Mouse (Mus musculus): ENCODE data around the gene Id3. TPM values are rescaled to one million over a fixed set of nuclear protein-coding genes. Genes with fewer than 3 reads are reported as not detected.
A peak's percentile ranks its signal among the peaks of the same experiment; 100 is the strongest.
"Not testable (repeated sequence)": the region's sequence is repeated elsewhere in the genome, so short reads cannot be mapped to it uniquely, and the experiment has no call there.

The Id3 gene
- total RNA-seq (2021): 100 to 1,000 TPM in 1 of 2 experiments, 10 to 100 TPM in 1; 80.3 to 101 TPM
- long read RNA-seq, transcript Id3-201 (3 exons, 1,278 nt): major isoform, 192 of 219 reads
- long read RNA-seq, transcript Id3-203 (2 exons, 738 nt): minor isoform, 5 of 219 reads
- long read RNA-seq, partial matches to known transcripts: 0 of 219 reads
- long read RNA-seq, other reads (novel, unspliced or antisense): 22 of 219 reads

DNA sequence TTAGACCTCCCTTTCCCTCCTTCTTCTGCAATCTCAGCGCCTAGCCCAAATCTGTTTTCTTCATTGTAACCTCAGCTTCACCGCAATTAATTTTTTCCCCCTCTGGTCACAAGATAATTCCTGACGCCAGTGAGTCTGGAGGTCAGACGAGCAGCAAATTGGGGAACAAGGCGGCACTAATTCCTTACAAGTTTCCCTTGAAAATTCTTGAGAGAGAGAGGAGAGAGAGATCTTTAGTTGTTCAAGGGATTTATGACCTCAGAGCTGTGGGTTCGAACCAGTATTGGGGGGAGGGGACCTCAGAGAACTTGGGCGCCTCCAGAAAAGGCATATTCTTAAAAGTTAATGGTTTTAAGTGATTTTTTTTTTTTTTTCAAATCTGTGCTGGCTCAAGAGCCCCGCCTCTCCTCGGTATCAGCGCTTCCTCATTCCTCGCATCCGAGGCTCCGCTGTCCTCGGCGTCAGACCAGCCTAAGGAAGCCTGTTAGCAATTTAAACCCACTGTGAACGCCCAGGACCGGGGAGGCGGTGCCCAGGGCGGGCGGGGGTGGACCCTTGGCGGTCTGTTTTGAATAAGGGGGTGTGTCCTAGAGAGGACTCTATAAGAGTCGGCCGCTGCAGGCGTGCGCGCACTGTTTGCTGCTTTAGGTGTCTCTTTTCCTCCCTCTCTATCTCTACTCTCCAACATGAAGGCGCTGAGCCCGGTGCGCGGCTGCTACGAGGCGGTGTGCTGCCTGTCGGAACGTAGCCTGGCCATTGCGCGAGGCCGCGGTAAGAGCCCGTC lies at the start of gene Id3:
TSS of gene Id3 (plus strand) at position 305 of the 784 bp plus-strand sequence.
- peak; percentile 77 to 85 for DNase-seq (ENCODE audit: low spot score in 2 of 2)

DNA sequence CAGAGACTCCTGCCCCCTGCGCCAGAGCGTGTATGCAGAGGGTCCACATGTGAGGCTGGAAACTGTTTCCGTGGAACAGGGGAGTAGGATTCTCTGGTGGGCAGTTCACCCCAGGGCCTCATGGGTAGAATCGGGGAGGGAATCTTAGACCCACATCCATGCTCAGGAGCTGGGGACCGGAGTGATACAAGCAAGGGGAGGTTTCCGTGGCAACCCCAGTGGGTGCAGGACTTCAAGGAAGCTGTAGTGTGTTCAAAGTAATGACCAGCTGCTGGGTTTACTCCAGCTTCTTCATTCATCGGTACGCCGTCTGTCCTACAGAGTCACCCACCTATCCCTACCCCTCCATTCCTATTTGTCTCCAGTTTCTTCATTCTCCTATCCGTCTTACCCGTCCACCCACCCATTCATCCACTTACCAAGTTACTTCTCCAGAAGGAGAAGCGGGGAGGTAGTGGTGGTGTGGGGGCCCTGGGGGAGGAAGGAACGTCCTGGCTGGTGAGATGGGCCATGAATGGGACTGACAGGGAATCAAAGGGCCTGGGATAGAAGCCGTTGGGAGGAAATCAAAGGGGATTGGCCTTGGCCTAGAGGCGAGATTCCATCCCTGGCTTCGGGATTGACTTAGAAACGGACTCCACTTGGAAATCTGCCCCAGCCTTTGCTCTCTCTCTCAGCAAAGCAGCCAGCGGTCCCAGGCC lies 48.6 kb upstream of the Id3 start:
- DNase-seq (ENCODE audit: low spot score in 2 of 2): peak; percentile 38 to 63

- DNase-seq (ENCODE audit: low spot score in 2 of 2): no peak
These were observed 47.7 kb upstream of the Id3 start for GRCm38 (mm10) chr4:136095490-136096105.

- DNase-seq (ENCODE audit: low spot score in 2 of 2): no peak
These were observed 46.7 kb upstream of the Id3 start for GRCm38 (mm10) chr4:136096446-136097113.

DNA sequence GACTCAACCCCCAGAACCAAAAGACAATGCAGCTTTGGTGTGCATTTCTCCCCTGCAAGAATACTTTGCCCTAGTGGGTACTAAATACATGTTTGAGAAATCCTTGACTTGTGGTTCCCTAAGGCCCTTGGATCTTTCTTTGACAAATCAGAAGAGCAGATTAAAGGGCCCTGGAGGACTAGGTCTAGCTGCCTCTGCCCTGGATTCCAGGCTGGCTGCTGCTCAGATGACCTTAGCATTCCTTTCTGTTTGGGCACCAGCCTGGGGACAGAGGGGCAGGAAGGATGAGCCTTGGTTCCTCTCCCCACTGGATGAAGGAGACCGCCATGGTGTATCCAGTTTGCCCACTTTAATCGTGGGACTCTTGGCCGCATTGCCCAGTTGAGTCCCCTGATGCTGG lies 44.9 kb upstream of the Id3 start:
- DNase-seq (ENCODE audit: low spot score in 2 of 2): no peak

GRCm38 (mm10) chr4:136100396-136101070 lies 42.8 kb upstream of the Id3 start:
- no peak for DNase-seq (ENCODE audit: low spot score in 2 of 2)

DNA sequence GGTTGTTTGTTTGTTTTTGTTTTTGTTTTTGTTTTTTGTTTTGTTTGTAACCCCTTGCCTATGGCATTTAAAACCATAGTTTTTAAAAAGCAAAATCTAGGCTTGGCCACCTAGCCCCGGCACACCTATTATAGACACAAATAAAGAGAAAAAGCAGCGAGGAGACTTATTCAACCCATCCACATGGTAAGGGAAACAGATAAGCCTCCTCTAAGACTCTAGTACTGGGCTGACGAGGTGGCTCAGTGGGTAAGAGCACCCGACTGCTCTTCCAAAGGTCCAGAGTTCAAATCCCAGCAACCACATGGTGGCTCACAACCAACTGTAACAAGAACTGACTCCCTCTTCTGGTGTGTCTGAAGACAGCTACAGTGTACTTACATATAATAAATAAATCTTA lies 41.5 kb upstream of the Id3 start:
- DNase-seq (ENCODE audit: low spot score in 2 of 2): not testable (repeated sequence)

- peak; percentile 31 to 54 for DNase-seq (ENCODE audit: low spot score in 2 of 2)
These were observed 38.5 kb upstream of the Id3 start for GRCm38 (mm10) chr4:136104590-136105337.

- no peak for DNase-seq (ENCODE audit: low spot score in 2 of 2)
These were observed 36.4 kb upstream of the Id3 start for GRCm38 (mm10) chr4:136106880-136107301.

- DNase-seq (ENCODE audit: low spot score in 2 of 2): no peak
These were observed 34.1 kb upstream of the Id3 start for GRCm38 (mm10) chr4:136109153-136109552.

GRCm38 (mm10) chr4:136109941-136110900 lies 33.1 kb upstream of the Id3 start:
- DNase-seq (ENCODE audit: low spot score in 2 of 2): no peak

GRCm38 (mm10) chr4:136112344-136112743 lies 31.0 kb upstream of the Id3 start:
- no peak for DNase-seq (ENCODE audit: low spot score in 2 of 2)

DNA sequence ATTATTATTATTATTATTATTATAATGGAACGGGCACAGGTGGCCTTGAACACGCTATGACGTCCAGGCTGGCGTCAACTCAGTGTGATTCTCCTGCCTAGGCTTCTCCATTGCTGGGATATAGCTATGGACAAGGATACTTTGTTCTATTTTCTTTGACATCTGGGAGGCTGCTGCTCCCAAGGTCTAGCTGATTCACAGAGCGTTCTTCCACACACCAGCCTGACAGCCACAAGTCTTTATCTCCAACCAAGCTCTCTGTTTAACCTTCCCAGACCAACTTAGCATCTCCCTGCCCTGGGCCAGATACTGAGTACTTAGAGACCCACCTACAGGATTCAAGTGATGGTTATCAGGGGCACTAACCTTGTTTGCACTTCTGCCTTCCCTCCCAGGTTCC lies 28.6 kb upstream of the Id3 start:
- DNase-seq (ENCODE audit: low spot score in 2 of 2): no peak

DNA sequence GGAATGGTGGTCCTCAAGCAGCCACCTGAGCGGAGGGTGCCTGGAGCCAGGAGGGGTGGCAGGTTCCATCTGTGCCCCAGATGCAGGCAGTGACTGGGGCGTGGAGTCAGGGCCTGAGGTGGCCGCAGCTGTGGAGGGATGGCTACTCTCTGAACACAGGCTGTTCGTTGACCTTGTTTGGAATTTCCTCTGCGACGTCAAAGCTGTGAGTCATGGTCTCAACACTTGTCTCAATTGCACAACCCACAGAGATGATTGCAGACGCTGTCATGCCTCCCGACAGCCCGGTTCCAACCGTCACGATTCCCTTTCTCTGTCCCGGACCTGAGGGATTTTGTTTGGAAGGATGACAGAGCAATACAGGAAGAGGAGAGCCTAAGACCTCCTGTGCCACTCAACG lies 26.3 kb upstream of the Id3 start:
- DNase-seq (ENCODE audit: low spot score in 2 of 2): no peak

DNA sequence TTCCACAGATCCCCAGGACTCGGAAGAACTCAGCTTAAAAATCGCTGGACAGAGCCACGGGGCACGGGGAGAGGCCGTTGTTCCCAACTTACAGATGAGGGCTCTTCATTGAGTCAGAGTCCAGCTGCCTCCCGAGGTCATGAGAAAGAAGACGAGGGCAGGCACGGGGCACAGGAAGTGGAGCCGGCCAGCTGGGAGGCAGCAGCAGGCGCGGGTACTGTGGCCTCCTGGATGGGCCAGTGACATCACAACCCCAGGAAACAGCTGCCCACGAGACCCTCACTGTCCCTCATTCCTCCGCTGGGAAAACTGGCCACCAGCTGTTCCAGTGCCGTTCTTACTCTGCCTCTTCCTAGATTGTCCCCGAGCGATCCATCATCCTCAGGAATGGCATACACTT lies 23.3 kb upstream of the Id3 start:
- no peak for DNase-seq (ENCODE audit: low spot score in 2 of 2)

DNA sequence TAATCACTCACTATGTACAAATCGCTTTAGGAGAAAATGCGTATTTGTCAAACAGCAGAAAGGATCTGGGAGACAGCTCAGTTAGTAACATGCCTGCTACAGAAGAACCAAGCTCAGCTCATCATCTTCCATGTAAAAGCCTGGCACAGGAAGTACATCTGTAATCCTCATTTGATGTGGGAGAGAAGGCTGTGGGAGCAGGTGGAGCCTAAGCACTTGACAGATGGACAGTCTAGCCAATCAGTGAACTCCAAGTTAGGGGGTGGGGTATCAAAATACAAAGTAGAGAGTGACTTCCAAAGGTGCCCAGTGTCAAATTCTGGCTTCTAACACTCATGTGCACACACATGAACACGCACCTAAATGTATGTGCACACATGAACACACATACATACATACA lies 22.1 kb upstream of the Id3 start:
- no peak for DNase-seq (ENCODE audit: low spot score in 2 of 2)

DNA sequence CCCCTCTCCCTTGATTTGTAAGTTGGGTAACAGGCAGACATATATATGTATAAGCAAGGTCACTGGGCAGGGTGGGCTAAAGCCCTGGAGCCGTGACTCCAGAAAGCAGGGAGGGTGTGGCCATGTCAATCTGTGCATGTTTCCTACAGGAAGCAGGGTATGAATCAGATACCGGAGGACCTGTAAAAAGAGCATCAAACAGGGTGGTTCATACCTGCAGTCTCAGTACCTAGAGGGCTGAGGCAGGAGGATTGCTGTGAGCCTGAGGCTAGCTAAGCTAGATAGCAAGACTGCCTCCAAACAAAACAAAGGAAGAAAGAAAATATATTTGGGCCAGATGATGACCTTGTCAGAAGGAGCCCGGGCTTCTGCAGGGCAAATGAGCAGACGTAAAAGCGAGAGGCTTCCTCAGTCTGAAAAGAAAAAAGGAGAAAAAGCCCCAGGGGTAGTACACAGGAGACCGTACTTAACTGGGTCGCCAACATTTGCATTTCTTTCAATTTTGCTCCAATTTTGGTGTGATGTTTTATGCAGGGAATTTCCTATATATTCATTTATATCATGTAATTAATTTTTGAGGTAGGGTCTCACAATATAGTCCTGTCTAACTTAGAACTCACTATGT lies 21.3 kb upstream of the Id3 start:
- no peak for DNase-seq (ENCODE audit: low spot score in 2 of 2)

DNA sequence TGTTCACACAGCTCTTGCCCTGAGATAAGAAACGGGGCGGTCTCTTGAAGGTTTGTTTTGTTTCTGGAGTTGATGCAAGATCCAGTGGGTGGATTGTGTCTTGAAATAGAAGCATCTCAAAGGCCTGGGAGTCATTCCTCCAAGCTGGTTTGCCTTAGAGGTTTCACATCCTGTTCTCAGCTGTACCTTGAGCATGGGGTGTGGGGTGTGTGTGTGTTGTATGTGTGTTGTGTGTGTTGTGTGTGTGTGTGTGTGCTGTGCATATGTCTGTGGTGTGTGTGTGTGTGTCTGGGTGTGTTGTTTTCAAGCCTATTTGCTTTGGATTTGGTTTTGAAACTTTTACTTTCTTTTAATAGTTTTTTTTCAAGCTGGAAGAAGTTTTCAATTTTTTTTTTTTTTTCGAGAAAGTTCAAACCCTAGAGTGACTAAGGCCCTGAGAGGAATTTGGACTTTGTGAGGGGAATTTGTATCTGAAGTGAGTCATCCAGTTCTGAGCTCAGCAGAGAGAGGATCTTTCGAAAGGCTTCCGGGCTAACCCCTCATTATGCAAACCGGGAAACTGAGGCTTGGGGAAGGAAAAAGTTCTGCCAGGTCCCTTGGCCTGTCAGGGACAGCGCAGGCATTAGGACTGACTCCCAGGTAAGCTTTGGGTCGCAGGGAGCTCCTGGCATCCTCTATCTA lies 20.0 kb upstream of the Id3 start:
- no peak for DNase-seq (ENCODE audit: low spot score in 2 of 2)

Data from layer of hippocampus, postnatal 10 days (tissue).